Mouse (Mus musculus) megakaryocyte progenitor cell, adult 5-6 weeks (primary cell): ENCODE data around the gene Adgrf2. TPM values are rescaled to one million over a fixed set of nuclear protein-coding genes. Genes with fewer than 3 reads are reported as not detected.

Experiments
- total RNA-seq, 2 experiments: library from RNA; stranded (forward) in 1 of 2; stranded (reverse) in 1 of 2; fragments of 157-497, 149-512 nt in 1 of 2; fragments of 200-1000 nt in 1 of 2; gene quantifications; 2 replicates each; pipeline versions ENCODE4 v1.2.3 to v1.2.4; 2015 to 2017

Adgrf2 gene
- total RNA-seq, 2 experiments from 2014 or later = 0.05 TPM; not detected in 1

Other genes with a start within 250 kb of the Adgrf2 start
- gene Opn5, start 130.8 kb downstream of the Adgrf2 start, total RNA-seq (2015) = not detected in 2 replicates
- gene Opn5, start 130.8 kb downstream of the Adgrf2 start, total RNA-seq (2017) = not detected in 2 replicates
- not detected in 2 replicates for gene Adgrf4, start 49.9 kb downstream of the Adgrf2 start, total RNA-seq (2015)
- gene Adgrf4, start 49.9 kb downstream of the Adgrf2 start, total RNA-seq (2017) = not detected in 2 replicates
- 14.1 and 16.4 TPM in 2 replicates for gene Cd2ap, start 134.5 kb upstream of the Adgrf2 start, total RNA-seq (2015)
- gene Cd2ap, start 134.5 kb upstream of the Adgrf2 start, total RNA-seq (2017) = 10.1 and 13.3 TPM in 2 replicates